Mouse (Mus musculus): ENCODE measurements around the gene Rabep2. TPM values are rescaled to one million over a fixed set of nuclear protein-coding genes. Genes with fewer than 3 reads are reported as not detected.

Gene Rabep2
- total and polyA plus RNA-seq, 3 experiments = 33.7 to 38.5 (median 35.7) TPM

DNA sequence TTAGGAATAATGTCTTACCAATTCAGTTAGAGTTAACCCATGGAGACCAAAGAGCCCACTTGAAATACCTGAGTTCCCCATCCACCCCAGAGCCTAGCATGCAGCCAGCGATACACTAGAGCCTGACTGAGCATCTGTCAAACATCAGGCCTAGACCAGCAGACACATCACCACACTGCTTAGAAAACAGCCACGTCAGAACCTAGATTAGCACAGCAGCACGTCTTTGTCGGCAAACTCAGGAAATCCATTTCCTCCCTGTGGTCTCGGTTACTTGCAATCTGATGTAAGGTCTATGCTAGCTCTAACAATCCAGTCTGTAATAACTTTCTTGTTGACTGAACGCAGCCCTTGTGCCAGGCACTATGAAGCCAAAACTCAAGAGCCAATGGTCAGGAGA lies 41.5 kb downstream of the Rabep2 start:
- Histone ChIP-seq H3K79me2 (replicated peaks; ENCODE audit: control insufficient read depth, extremely low read depth, insufficient read depth, poor library complexity, severe bottlenecking) (peaks cover 13% of the 10 kb centered on the region), H3K36me3 (replicated peaks in 1 of 2; ENCODE audit: control insufficient read depth in 1 of 2, insufficient read depth in 1 of 2, low read length in 1 of 2) (peaks cover 55 to 72% of the 10 kb centered on the region in 2 experiments), H3K27me3 (replicated peaks) (no peaks in the 10 kb centered on the region), H3K4me1 (ENCODE audit: control insufficient read depth in 1 of 2, insufficient read depth in 2 of 2) (peaks cover 12 to 85% of the 10 kb centered on the region in 2 experiments), H3K4me2 (ENCODE audit: insufficient read depth, low read depth, poor library complexity, severe bottlenecking) (no peak overlapping the region), H3K9me3 (replicated peaks; ENCODE audit: low read length) (no peaks in the 10 kb centered on the region), H3K9ac (ENCODE audit: insufficient read depth, low read depth) (no peak overlapping the region), H3K27ac (ENCODE audit: insufficient read depth, low read depth) (no peak overlapping the region), H3K4me3 (replicated peaks in 1 of 3; ENCODE audit: low read depth in 2 of 3, low read length in 2 of 3, poor library complexity in 1 of 3) (no peak overlapping the region)
- in situ Hi-C loops (cut with MboI; ENCODE audit: low pct_ligation_motif_present, low pct_unique_long_range_greater_than_20kb, low sequenced_read_pairs) = loop anchor here (5.0 kb wide), 1 partner anchor 73 kb away; the partner anchor contains the start of gene Nfatc2ip
- TF ChIP-seq BHLHE40 (IDR thresholded peaks at IDR 0.05; ENCODE audit: low read depth, low read length) = peak; percentile 35
- TF ChIP-seq MEF2A (IDR thresholded peaks at IDR 0.05; ENCODE audit: borderline replicate concordance, low read depth, low read length) = peak; percentile 59; the same call in 1 of the 2 replicates
- no peak for TF ChIP-seq MXI1 (IDR thresholded peaks at IDR 0.05; ENCODE audit: low read depth, low read length)
- peak; percentile 52; the same call in 1 of the 2 replicates for TF ChIP-seq ETS1 (conservative IDR thresholded peaks at IDR 0.05; ENCODE audit: low read depth, low read length)
- TF ChIP-seq RCOR1 (conservative IDR thresholded peaks at IDR 0.05; ENCODE audit: low read depth, low read length) = no peak
- 0 out of 2 replicates have a peak, but pooled peaks have one; percentile 29 for TF ChIP-seq EP300 (IDR thresholded peaks at IDR 0.05; ENCODE audit: low read length)
- peak; percentile 77 for DNase-seq (ENCODE audit: extremely low read depth)
- dilution Hi-C loops (cut with MboI; ENCODE audit: extremely low pct_ligation_motif_present, extremely low pct_unique_long_range_greater_than_20kb, low sequenced_read_pairs) = no loop called here

DNA sequence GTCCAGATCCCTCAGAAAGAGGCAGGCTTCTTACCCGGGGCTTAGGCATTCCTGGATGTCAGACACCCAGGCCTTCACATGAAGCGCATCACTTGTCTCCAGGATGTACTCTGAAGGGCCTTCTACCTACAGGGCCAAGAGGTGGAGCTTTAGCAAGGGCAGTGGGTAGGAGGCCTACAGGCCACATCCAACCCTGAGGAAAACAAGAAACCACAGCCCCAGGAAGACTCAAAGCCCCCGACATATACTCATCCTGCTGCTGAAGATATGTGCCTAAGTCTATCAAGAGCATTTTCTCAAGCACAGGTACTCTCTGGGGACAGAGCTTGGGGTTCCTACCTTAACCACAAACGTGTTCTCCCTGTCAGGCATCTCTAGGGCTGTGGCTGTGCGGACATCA lies 42.8 kb downstream of the Rabep2 start:
- Histone ChIP-seq H3K9me3 (replicated peaks; ENCODE audit: low read length) (no peaks in the 10 kb centered on the region), H3K4me2 (ENCODE audit: insufficient read depth, low read depth, poor library complexity, severe bottlenecking) (no peak overlapping the region), H3K4me3 (replicated peaks in 1 of 3; ENCODE audit: low read depth in 2 of 3, low read length in 2 of 3, poor library complexity in 1 of 3) (no peak overlapping the region), H3K36me3 (replicated peaks in 1 of 2; ENCODE audit: control insufficient read depth in 1 of 2, insufficient read depth in 1 of 2, low read length in 1 of 2) (peaks cover 53 to 61% of the 10 kb centered on the region in 2 experiments), H3K79me2 (replicated peaks; ENCODE audit: control insufficient read depth, extremely low read depth, insufficient read depth, poor library complexity, severe bottlenecking) (peaks cover 13% of the 10 kb centered on the region), H3K4me1 (ENCODE audit: control insufficient read depth in 1 of 2, insufficient read depth in 2 of 2) (peaks cover 10 to 74% of the 10 kb centered on the region in 2 experiments), H3K27me3 (replicated peaks) (no peaks in the 10 kb centered on the region), H3K27ac (ENCODE audit: insufficient read depth, low read depth) (no peak overlapping the region), H3K9ac (ENCODE audit: insufficient read depth, low read depth) (no peak overlapping the region)
- no peak for DNase-seq (ENCODE audit: extremely low read depth)
- dilution Hi-C loops (cut with MboI; ENCODE audit: extremely low pct_ligation_motif_present, extremely low pct_unique_long_range_greater_than_20kb, low sequenced_read_pairs) (no loop called here), in situ Hi-C loops (cut with MboI; ENCODE audit: low pct_ligation_motif_present, low pct_unique_long_range_greater_than_20kb, low sequenced_read_pairs) (loop anchor here (5.0 kb wide), 1 partner anchor 74 kb away; the partner anchor contains the start of gene Nfatc2ip)
- no peak for TF ChIP-seq ETS1 (conservative IDR thresholded peaks at IDR 0.05; ENCODE audit: low read depth, low read length)
- TF ChIP-seq ZKSCAN1 (IDR thresholded peaks at IDR 0.05; ENCODE audit: borderline replicate concordance, low read depth, low read length) = no peak
- no peak for TF ChIP-seq MAX (IDR thresholded peaks at IDR 0.05; ENCODE audit: low read length)
- TF ChIP-seq CHD1 (IDR thresholded peaks at IDR 0.05; ENCODE audit: low read depth, low read length) = no peak
- TF ChIP-seq RCOR1 (conservative IDR thresholded peaks at IDR 0.05; ENCODE audit: low read depth, low read length) = no peak
- TF ChIP-seq ZNF384 (IDR thresholded peaks at IDR 0.05; ENCODE audit: low read depth, low read length) = no peak
- no peak for TF ChIP-seq POLR2A (IDR thresholded peaks at IDR 0.05; ENCODE audit: low read depth, low read length)
- TF ChIP-seq ELF1 (IDR thresholded peaks at IDR 0.05; ENCODE audit: low read depth, low read length) = no peak
- TF ChIP-seq IRF4 (IDR thresholded peaks at IDR 0.05; ENCODE audit: low read depth, low read length) = no peak
- no peak for TF ChIP-seq MAFK (IDR thresholded peaks at IDR 0.05; ENCODE audit: insufficient replicate concordance, low read length)
- TF ChIP-seq CTCF (conservative IDR thresholded peaks at IDR 0.05 in 1 of 2, IDR thresholded peaks at IDR 0.05 in 1 of 2; ENCODE audit: low read depth in 2 of 2, low read length in 2 of 2) = no peak
- TF ChIP-seq ZC3H11A (IDR thresholded peaks at IDR 0.05; ENCODE audit: low read depth, low read length) = no peak
- TF ChIP-seq BHLHE40 (IDR thresholded peaks at IDR 0.05; ENCODE audit: low read depth, low read length) = no peak
- TF ChIP-seq MXI1 (IDR thresholded peaks at IDR 0.05; ENCODE audit: low read depth, low read length) = no peak
- TF ChIP-seq CHD2 (IDR thresholded peaks at IDR 0.05; ENCODE audit: low read length) = no peak
- no peak for TF ChIP-seq USF2 (conservative IDR thresholded peaks at IDR 0.05; ENCODE audit: low read depth, low read length)
- TF ChIP-seq JUND (conservative IDR thresholded peaks at IDR 0.05; ENCODE audit: low read depth, low read length) = no peak
- TF ChIP-seq EP300 (IDR thresholded peaks at IDR 0.05; ENCODE audit: low read length) = no peak

Data from CH12.LX (cell line).